ENCODE assay signal across 7 mouse cellular contexts in genomic region chrX:7878007-7878419, GRCm38 (mm10). TPM values are rescaled to one million over a fixed set of nuclear protein-coding genes. Genes with fewer than 3 reads are reported as not detected.
A peak's percentile ranks its signal among the peaks of the same experiment; 100 is the strongest.
DNase-seq lines count a peak whose midpoint lies in the region; ATAC-seq and TF ChIP-seq lines count a peak whose summit lies in the region.

Gene Pim2, plus strand, starts transcription at chrX:7878262.

- H3K9me3 ChIP-seq in intestine, postnatal 0 days (ENCODE audit: control insufficient read depth), result no peaks in the 10 kb centered on the region
- H3K9me3 ChIP-seq in midbrain, embryonic 10.5 days (replicated peaks), result peaks cover 15% of the 10 kb centered on the region; the same call in 1 of the 2 replicates

- H3K27ac ChIP-seq in intestine, postnatal 0 days (ENCODE audit: low read depth, low read length), result no peak within 1 kb of the TSS
- peak within 1 kb of the TSS; percentile 70 for H3K27ac ChIP-seq in midbrain, embryonic 10.5 days (replicated peaks)

- 19% methylated on average over 35 of the region's 38 CpGs for WGBS in intestine, postnatal 0 days
- 16% methylated on average over 35 of the region's 38 CpGs for WGBS in midbrain, embryonic 10.5 days

- intact Hi-C loops in left cerebral cortex, postnatal 36 days (cut with DNase I), result no loop called here

- H3K36me3 ChIP-seq in intestine, postnatal 0 days (ENCODE audit: control insufficient read depth, insufficient read depth), result peaks cover 10% of the 10 kb centered on the region; the same call in 1 of the 2 replicates
- peaks cover 33% of the 10 kb centered on the region for H3K36me3 ChIP-seq in midbrain, embryonic 10.5 days

- H3K4me2 ChIP-seq in intestine, postnatal 0 days (replicated peaks; ENCODE audit: low read depth), result peak within 1 kb of the TSS; percentile 77

- peak; percentile 81 for DNase-seq in adrenal gland, postnatal 25 days
- DNase-seq in embryo, embryonic 9.5 days (ENCODE audit: extremely low spot score), result peak; percentile 69
- no peak for DNase-seq in gonadal fat pad, adult 2 months (ENCODE audit: low read depth)
- peak; percentile 81 to 83 for DNase-seq in left cerebral cortex, postnatal 36 days (ENCODE audit: low spot score in 2 of 2)
- peak; percentile 74 for DNase-seq in midbrain, embryonic 10.5 days (ENCODE audit: low spot score)
- peak; percentile 71 for DNase-seq in skeletal muscle tissue, adult 2 months (ENCODE audit: low read depth, low spot score)

- H3K9ac ChIP-seq in intestine, postnatal 0 days (ENCODE audit: low read depth, low read length), result peak within 1 kb of the TSS; percentile 34; the same call in 1 of the 2 replicates

- no peaks in the 10 kb centered on the region for H3K4me1 ChIP-seq in intestine, postnatal 0 days (replicated peaks; ENCODE audit: control insufficient read depth, insufficient read depth, low read length)
- H3K4me1 ChIP-seq in midbrain, embryonic 10.5 days, result peaks cover 18% of the 10 kb centered on the region

- H3K4me3 ChIP-seq in intestine, postnatal 0 days (ENCODE audit: low read depth, low read length), result peak within 1 kb of the TSS; percentile 46
- peak within 1 kb of the TSS; percentile 66 for H3K4me3 ChIP-seq in midbrain, embryonic 10.5 days

- ATAC-seq in intestine, postnatal 0 days, result peak; percentile 97

- H3K27me3 ChIP-seq in intestine, postnatal 0 days (replicated peaks; ENCODE audit: control insufficient read depth, insufficient read depth, low read length), result no peaks in the 10 kb centered on the region
- H3K27me3 ChIP-seq in midbrain, embryonic 10.5 days (ENCODE audit: low read depth, poor library complexity, severe bottlenecking), result no peaks in the 10 kb centered on the region

- TF ChIP-seq CTCF in intestine, postnatal 0 days (IDR thresholded peaks at IDR 0.05; ENCODE audit: low read depth), result peak; percentile 29

RNA-seq across cellular contexts. Expression of gene Pim2, which starts in this region (rescaled TPM):
- total RNA-seq in adrenal gland, postnatal 25 days (2021), result 11.1 and 12.3 TPM in 2 replicates
- polyA plus RNA-seq in gonadal fat pad, adult 2 months (2012; rRNA removed), result 18.2 and 21.4 TPM in 2 replicates
- 9.2 and 10.2 TPM in 2 replicates for polyA plus RNA-seq in intestine, postnatal 0 days (2015; fragmentation: Nextera tagmentation; extraction: Ambion mirVana)
- 10 to 100 TPM; 50.7 to 52.1 TPM for total RNA-seq in left cerebral cortex, postnatal 36 days (2021)
- polyA plus RNA-seq in midbrain, embryonic 10.5 days (2016; fragmentation: Nextera tagmentation; extraction: Ambion mirVana), result 14.0 and 16.5 TPM in 2 replicates
